Mouse (Mus musculus) E14TG2a.4 (cell line): ENCODE results near the gene Adipor2.

ENCODE experiments used
- H3K27me3 ChIP-seq: 2 replicates; pipeline ENCODE4 v1.6.1; 2014; ENCODE audit warnings: low read length, control low read depth; ENCODE audit not compliant: insufficient read depth
- H3K36me3 ChIP-seq: 2 replicates; pipeline ENCODE4 v1.6.1; 2014; ENCODE audit warnings: low read length, control low read depth; ENCODE audit not compliant: insufficient read depth
- H3K4me1 ChIP-seq: replicated peaks from 2 replicates; pipeline ENCODE4 v1.6.1; 2014; ENCODE audit warnings: low read depth, low read length, control low read depth
- H3K4me3 ChIP-seq: replicated peaks from 2 replicates; pipeline ENCODE4 v1.5.1; 2014; ENCODE audit warnings: mild to moderate bottlenecking, low read length
- H3K9me3 ChIP-seq: 2 replicates; pipeline ENCODE4 v1.6.1; 2014; ENCODE audit warnings: low read length, control low read depth
- CTCF ChIP-seq: conservative IDR thresholded peaks from 2 replicates; pipeline ENCODE4 v1.5.1; 2014; ENCODE audit warnings: low read length
- NANOG ChIP-seq: IDR thresholded peaks from 2 replicates; pipeline ENCODE4 v1.6.1; 2014; ENCODE audit warnings: borderline replicate concordance, low read length, mixed read lengths
- POU5F1 ChIP-seq: IDR thresholded peaks from 2 replicates; pipeline ENCODE4 v1.6.1; 2014; ENCODE audit warnings: low read length, borderline replicate concordance

The Adipor2 gene

GRCm38 (mm10) chr6:119338121-119338912, 79.2 kb downstream of the Adipor2 start:
- H3K4me3 ChIP-seq, result 0 out of 2 replicates have a peak overlapping the region, but pooled peaks have one; percentile 35
- no peaks in the 10 kb centered on the region for H3K9me3 ChIP-seq
- H3K27me3 ChIP-seq, result peaks cover 26% of the 10 kb centered on the region
- peaks cover 44% of the 10 kb centered on the region for H3K4me1 ChIP-seq
- H3K36me3 ChIP-seq, result no peaks in the 10 kb centered on the region
- TF ChIP-seq POU5F1 (no peak; the same call in 1 of the 2 replicates), CTCF (no peak), NANOG (no peak)

- peaks cover 54% of the 10 kb centered on the region for H3K4me1 ChIP-seq
- H3K4me3 ChIP-seq, result no peak overlapping the region
- H3K27me3 ChIP-seq, result peaks cover 35% of the 10 kb centered on the region
- TF ChIP-seq POU5F1 (no peak), NANOG (no peak), CTCF (no peak)
- no peaks in the 10 kb centered on the region for H3K36me3 ChIP-seq
- H3K9me3 ChIP-seq, result no peaks in the 10 kb centered on the region
Measured at GRCm38 (mm10) chr6:119337287-119337686, 80.2 kb downstream of the Adipor2 start.

GRCm38 (mm10) chr6:119336124-119336523, 81.4 kb downstream of the Adipor2 start:
- no peak overlapping the region for H3K4me3 ChIP-seq
- TF ChIP-seq POU5F1, result no peak
- no peak for TF ChIP-seq NANOG
- TF ChIP-seq CTCF, result no peak
- H3K36me3 ChIP-seq, result no peaks in the 10 kb centered on the region
- peaks cover 40% of the 10 kb centered on the region for H3K27me3 ChIP-seq
- peaks cover 62% of the 10 kb centered on the region for H3K4me1 ChIP-seq
- no peaks in the 10 kb centered on the region for H3K9me3 ChIP-seq

GRCm38 (mm10) chr6:119333831-119334230, 83.7 kb downstream of the Adipor2 start:
- H3K4me3 ChIP-seq, result no peak overlapping the region
- TF ChIP-seq NANOG (no peak), POU5F1 (no peak), CTCF (no peak)
- no peaks in the 10 kb centered on the region for H3K9me3 ChIP-seq
- peaks cover 69% of the 10 kb centered on the region for H3K4me1 ChIP-seq
- no peaks in the 10 kb centered on the region for H3K36me3 ChIP-seq
- H3K27me3 ChIP-seq, result peaks cover 63% of the 10 kb centered on the region

GRCm38 (mm10) chr6:119333202-119333601, 84.3 kb downstream of the Adipor2 start:
- TF ChIP-seq CTCF (no peak), NANOG (no peak), POU5F1 (no peak)
- H3K36me3 ChIP-seq, result no peaks in the 10 kb centered on the region
- H3K4me3 ChIP-seq, result no peak overlapping the region
- H3K9me3 ChIP-seq, result no peaks in the 10 kb centered on the region
- H3K27me3 ChIP-seq, result peaks cover 70% of the 10 kb centered on the region
- H3K4me1 ChIP-seq, result peaks cover 70% of the 10 kb centered on the region

- peaks cover 81% of the 10 kb centered on the region for H3K27me3 ChIP-seq
- H3K36me3 ChIP-seq, result no peaks in the 10 kb centered on the region
- H3K4me1 ChIP-seq, result peaks cover 70% of the 10 kb centered on the region
- H3K9me3 ChIP-seq, result no peaks in the 10 kb centered on the region
- H3K4me3 ChIP-seq, result no peak overlapping the region
- TF ChIP-seq POU5F1, result no peak
- TF ChIP-seq NANOG, result no peak
- no peak for TF ChIP-seq CTCF
Measured at GRCm38 (mm10) chr6:119332111-119332510, 85.4 kb downstream of the Adipor2 start.

GRCm38 (mm10) chr6:119330506-119330905, 87.0 kb downstream of the Adipor2 start, which contains the start of gene Lrtm2:
TSS of gene Lrtm2 (minus strand) at chr6:119330766.
- H3K27me3 ChIP-seq, result peaks cover 82% of the 10 kb centered on the region
- no peak for TF ChIP-seq NANOG
- TF ChIP-seq POU5F1, result no peak
- TF ChIP-seq CTCF, result no peak
- H3K36me3 ChIP-seq, result no peaks in the 10 kb centered on the region

GRCm38 (mm10) chr6:119329936-119330335, 87.6 kb downstream of the Adipor2 start:
- Histone ChIP-seq H3K4me3 (peak overlapping the region; percentile 79), H3K9me3 (no peaks in the 10 kb centered on the region), H3K4me1 (peaks cover 82% of the 10 kb centered on the region), H3K27me3 (peaks cover 78% of the 10 kb centered on the region), H3K36me3 (no peaks in the 10 kb centered on the region)
- TF ChIP-seq POU5F1, result no peak
- no peak for TF ChIP-seq NANOG
- TF ChIP-seq CTCF, result no peak

More at GRCm38 (mm10) chr6:119330506-119330905, 87.0 kb downstream of the Adipor2 start, which contains the start of gene Lrtm2:
- peak within 1 kb of the TSS; percentile 79 for H3K4me3 ChIP-seq
- no peaks in the 10 kb centered on the region for H3K9me3 ChIP-seq
- H3K4me1 ChIP-seq, result peaks cover 76% of the 10 kb centered on the region

- TF ChIP-seq CTCF (no peak), NANOG (no peak), POU5F1 (no peak)
- Histone ChIP-seq H3K9me3 (no peaks in the 10 kb centered on the region), H3K27me3 (peaks cover 73% of the 10 kb centered on the region), H3K36me3 (no peaks in the 10 kb centered on the region), H3K4me1 (peaks cover 87% of the 10 kb centered on the region), H3K4me3 (peak overlapping the region; percentile 79)
Measured at GRCm38 (mm10) chr6:119329215-119329714, 88.2 kb downstream of the Adipor2 start.
